Mouse (Mus musculus) hindbrain, embryonic 15.5 days (tissue): ENCODE data around the gene Arap1. TPM values are rescaled to one million over a fixed set of nuclear protein-coding genes. Genes with fewer than 3 reads are reported as not detected.

Experiments
- ATAC-seq: fragments of 200-750 bp; cut with Nextera tagmentation; 2 replicates; pipeline ENCODE4 v1.8.0; 2017; ENCODE audit warnings: low read depth, moderate number of reproducible peaks, moderate TSS enrichment; ENCODE audit not compliant: low FRiP score
- H3K27ac ChIP-seq: fragments of 300-500 bp; sonication (generic); replicated peaks from 2 replicates; pipeline ENCODE4 v1.5.1; 2015; ENCODE audit warnings: mild to moderate bottlenecking, inconsistent platforms
- H3K27me3 ChIP-seq: fragments of 300-500 bp; sonication (generic); 2 replicates; pipeline ENCODE4 v1.6.1; 2015; ENCODE audit warnings: control low read depth, inconsistent platforms
- H3K36me3 ChIP-seq: fragments of 300-500 bp; sonication (generic); 2 replicates; pipeline ENCODE4 v1.6.1; 2015; ENCODE audit warnings: control low read depth, inconsistent platforms
- H3K4me1 ChIP-seq: fragments of 300-500 bp; sonication (generic); replicated peaks from 2 replicates; pipeline ENCODE4 v1.6.1; 2015; ENCODE audit warnings: control low read depth, inconsistent platforms
- H3K4me2 ChIP-seq: fragments of 300-500 bp; sonication (generic); 2 replicates; pipeline ENCODE4 v1.6.1; 2015; ENCODE audit warnings: moderate library complexity, mild to moderate bottlenecking, inconsistent platforms
- H3K4me3 ChIP-seq: fragments of 300-500 bp; sonication (generic); 2 replicates; pipeline ENCODE4 v1.5.1; 2015; ENCODE audit warnings: mild to moderate bottlenecking, inconsistent platforms
- H3K9ac ChIP-seq: fragments of 300-500 bp; sonication (generic); 2 replicates; pipeline ENCODE4 v1.6.1; 2015; ENCODE audit warnings: inconsistent platforms
- H3K9me3 ChIP-seq: fragments of 300-500 bp; sonication (generic); 2 replicates; pipeline ENCODE4 v1.6.1; 2016; ENCODE audit warnings: control low read depth, inconsistent platforms
- WGBS: fragments of 180-500 bp; shearing (Covaris S2); methylation state at CpG from one replicate; pipeline ENCODE4 v1.1.7; 2015; 5-methylcytosine and 5-hydroxymethylcytosine counted together
- polyA plus RNA-seq: library from polyadenylated mRNA; unstranded; fragments of >200 nt; fragmentation: Nextera tagmentation; extraction: Ambion mirVana; gene quantifications from 2 replicates; pipeline ENCODE4 v1.2.1, GENCODE M21; 2015

Arap1 gene
- polyA plus RNA-seq, result 10.6 and 11.0 TPM in 2 replicates

DNA sequence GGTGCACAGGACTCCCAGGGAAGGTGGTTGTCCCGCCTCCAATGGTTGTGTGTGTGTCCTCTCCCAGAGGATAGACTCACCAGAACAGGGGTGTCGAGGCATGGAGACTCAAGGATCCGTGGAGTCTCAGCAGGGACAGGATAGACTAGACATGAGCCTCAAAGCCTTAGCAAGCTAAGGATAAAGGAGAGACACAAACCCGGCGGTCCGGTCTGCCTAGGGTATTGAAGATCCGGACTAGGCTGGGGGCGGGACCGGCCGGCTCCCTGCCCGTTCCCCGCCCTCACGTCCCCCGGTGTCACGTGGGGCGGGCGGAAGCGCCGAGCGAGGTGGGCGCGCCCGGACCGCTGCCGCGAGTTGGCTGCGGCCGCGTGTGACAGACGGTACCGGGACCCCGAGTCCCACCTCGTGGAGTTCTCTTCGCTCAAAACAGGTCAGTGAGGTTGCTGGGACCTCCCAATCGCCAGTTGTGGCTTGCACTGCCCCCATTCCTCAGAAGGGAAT is at the start of gene Arap1:
Arap1 (plus strand) TSS at position 301 of the 504 bp plus-strand sequence.
- Histone ChIP-seq H3K27me3 (peaks cover 11% of the 10 kb centered on the region; the same call in 1 of the 2 replicates), H3K4me1 (peaks cover 21% of the 10 kb centered on the region), H3K4me2 (peak within 1 kb of the TSS; percentile 98), H3K4me3 (peak within 1 kb of the TSS; percentile 57), H3K27ac (no peak within 1 kb of the TSS), H3K36me3 (no peaks in the 10 kb centered on the region), H3K9me3 (no peaks in the 10 kb centered on the region), H3K9ac (peak within 1 kb of the TSS; percentile 49)
- 2% methylated on average over 30 of the region's 35 CpGs for WGBS
- peak; percentile 63 for ATAC-seq

GRCm38 (mm10) chr7:101298375-101298774 is 49.5 kb upstream of the Arap1 start:
- no peak overlapping the region for H3K4me3 ChIP-seq
- H3K9me3 ChIP-seq, result no peaks in the 10 kb centered on the region
- 83% methylated on average over 3 of the region's 3 CpGs for WGBS
- no peaks in the 10 kb centered on the region for H3K36me3 ChIP-seq
- ATAC-seq, result no peak
- H3K27ac ChIP-seq, result no peak overlapping the region
- no peak overlapping the region for H3K9ac ChIP-seq
- peaks cover 15% of the 10 kb centered on the region for H3K27me3 ChIP-seq
- no peak overlapping the region for H3K4me2 ChIP-seq
- H3K4me1 ChIP-seq, result peaks cover 34% of the 10 kb centered on the region

DNA sequence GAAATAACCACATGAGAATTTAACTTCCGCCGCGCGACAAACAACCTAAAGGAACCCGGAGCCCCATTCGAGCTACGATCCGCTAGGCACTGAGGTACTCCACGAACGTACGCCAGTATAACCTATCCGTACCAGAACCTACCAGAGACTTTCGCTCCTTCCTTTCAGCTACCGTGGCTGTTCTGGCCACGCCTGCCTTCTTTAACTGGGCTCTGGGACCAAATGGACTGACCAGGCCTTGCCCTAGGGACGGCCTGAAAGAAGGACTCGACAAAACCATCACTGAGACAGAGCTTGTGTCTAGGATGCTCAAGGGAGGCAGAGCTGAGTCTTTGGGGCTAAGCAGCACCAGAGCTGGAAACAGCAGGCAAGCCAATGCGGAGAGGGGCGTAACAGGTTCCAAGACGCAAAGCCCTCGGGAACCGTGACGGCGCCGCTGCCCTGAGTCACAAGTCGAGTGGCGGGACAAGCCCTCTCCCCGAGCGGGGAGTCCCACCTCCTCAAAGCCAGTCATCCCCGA is 46.4 kb upstream of the Arap1 start:
- Histone ChIP-seq H3K27me3 (peaks cover 15% of the 10 kb centered on the region), H3K36me3 (no peaks in the 10 kb centered on the region), H3K4me2 (peak overlapping the region; percentile 70), H3K9me3 (no peaks in the 10 kb centered on the region), H3K9ac (peak overlapping the region; percentile 46), H3K4me1 (peaks cover 29% of the 10 kb centered on the region), H3K4me3 (peak overlapping the region; percentile 60), H3K27ac (peak overlapping the region; percentile 55)
- no peak; the same call in 1 of the 2 replicates for ATAC-seq
- 1% methylated on average over 30 of the region's 30 CpGs for WGBS

DNA sequence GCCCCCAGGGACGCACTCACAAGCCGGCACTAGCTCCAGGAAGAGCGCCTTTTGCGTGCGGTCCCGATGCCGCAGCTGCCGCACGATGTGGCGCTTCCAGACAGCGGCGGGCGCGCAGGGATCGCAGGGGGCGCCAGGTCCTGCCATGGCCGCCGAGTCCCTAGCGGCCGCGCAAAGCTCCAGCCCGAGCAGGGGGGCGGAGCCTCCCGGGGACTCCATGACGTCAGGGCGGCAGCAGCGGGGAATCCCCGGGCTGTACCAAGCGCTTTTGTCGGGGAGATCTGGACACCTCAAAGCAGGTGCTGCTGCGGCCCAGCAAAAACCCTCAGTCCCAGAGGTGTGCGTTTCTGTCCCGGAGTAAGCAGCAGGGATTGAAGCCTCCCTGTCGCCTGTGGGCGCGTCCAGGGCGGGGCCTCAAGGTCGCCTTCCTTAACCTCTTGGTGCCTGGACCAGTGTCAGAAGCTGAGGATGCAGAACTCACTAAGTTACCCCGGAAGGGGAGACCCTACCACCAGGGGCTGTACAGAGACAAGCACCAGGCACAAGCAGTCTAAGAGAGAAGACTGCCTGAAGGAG is 45.9 kb upstream of the Arap1 start, which contains the start of gene Atg16l2:
Atg16l2 (minus strand) TSS at position 371 of the 576 bp plus-strand sequence.
- Histone ChIP-seq H3K9ac (peak within 1 kb of the TSS; percentile 46), H3K27ac (peak within 1 kb of the TSS; percentile 55), H3K4me2 (peak within 1 kb of the TSS; percentile 70), H3K4me1 (peaks cover 23% of the 10 kb centered on the region), H3K27me3 (peaks cover 15% of the 10 kb centered on the region), H3K36me3 (no peaks in the 10 kb centered on the region), H3K9me3 (no peaks in the 10 kb centered on the region), H3K4me3 (peak within 1 kb of the TSS; percentile 60)
- peak; percentile 94 for ATAC-seq
- under 1% methylated on average over 39 of the region's 39 CpGs for WGBS

GRCm38 (mm10) chr7:101302691-101303090 is 45.2 kb upstream of the Arap1 start:
- H3K27ac ChIP-seq, result peak overlapping the region; percentile 55
- no peak for ATAC-seq
- H3K4me3 ChIP-seq, result peak overlapping the region; percentile 60
- peak overlapping the region; percentile 46 for H3K9ac ChIP-seq
- no peaks in the 10 kb centered on the region for H3K36me3 ChIP-seq
- WGBS, result 32% methylated on average over 7 of the region's 7 CpGs
- peaks cover 13% of the 10 kb centered on the region for H3K27me3 ChIP-seq
- peak overlapping the region; percentile 70 for H3K4me2 ChIP-seq
- H3K9me3 ChIP-seq, result no peaks in the 10 kb centered on the region
- peaks cover 20% of the 10 kb centered on the region for H3K4me1 ChIP-seq

GRCm38 (mm10) chr7:101306841-101307240 is 41.0 kb upstream of the Arap1 start:
- WGBS, result 65% methylated on average over 2 of the region's 2 CpGs
- no peak overlapping the region for H3K9ac ChIP-seq
- no peaks in the 10 kb centered on the region for H3K27me3 ChIP-seq
- H3K36me3 ChIP-seq, result no peaks in the 10 kb centered on the region
- no peak overlapping the region for H3K4me3 ChIP-seq
- no peak overlapping the region for H3K4me2 ChIP-seq
- no peak for ATAC-seq
- H3K9me3 ChIP-seq, result no peaks in the 10 kb centered on the region
- H3K27ac ChIP-seq, result no peak overlapping the region
- H3K4me1 ChIP-seq, result peaks cover 7% of the 10 kb centered on the region

- Histone ChIP-seq H3K9ac (peak overlapping the region; percentile 55; the same call in 1 of the 2 replicates), H3K4me2 (peak overlapping the region; percentile 59), H3K27me3 (no peaks in the 10 kb centered on the region), H3K27ac (peak overlapping the region; percentile 89), H3K4me1 (no peaks in the 10 kb centered on the region), H3K4me3 (peak overlapping the region; percentile 59), H3K36me3 (no peaks in the 10 kb centered on the region), H3K9me3 (no peaks in the 10 kb centered on the region)
- 34% methylated on average over 5 of the region's 5 CpGs for WGBS
- ATAC-seq, result no peak
These were observed 37.9 kb upstream of the Arap1 start for GRCm38 (mm10) chr7:101309985-101310326.

- H3K36me3 ChIP-seq, result no peaks in the 10 kb centered on the region
- H3K27ac ChIP-seq, result peak overlapping the region; percentile 89
- no peaks in the 10 kb centered on the region for H3K9me3 ChIP-seq
- H3K4me3 ChIP-seq, result peak overlapping the region; percentile 59
- no peaks in the 10 kb centered on the region for H3K4me1 ChIP-seq
- H3K9ac ChIP-seq, result peak overlapping the region; percentile 55
- under 1% methylated on average over 43 of the region's 43 CpGs for WGBS
- peak; percentile 94 for ATAC-seq
- H3K27me3 ChIP-seq, result no peaks in the 10 kb centered on the region
- peak overlapping the region; percentile 59 for H3K4me2 ChIP-seq
These were observed 37.4 kb upstream of the Arap1 start for GRCm38 (mm10) chr7:101310327-101311028.

- peak overlapping the region; percentile 55; the same call in 1 of the 2 replicates for H3K9ac ChIP-seq
These were observed 36.8 kb upstream of the Arap1 start for GRCm38 (mm10) chr7:101311061-101311460.

GRCm38 (mm10) chr7:101313033-101313432 is 34.8 kb upstream of the Arap1 start:
- Histone ChIP-seq H3K9me3 (no peaks in the 10 kb centered on the region), H3K36me3 (no peaks in the 10 kb centered on the region), H3K4me2 (no peak overlapping the region), H3K4me3 (no peak overlapping the region), H3K4me1 (no peaks in the 10 kb centered on the region), H3K27ac (no peak overlapping the region), H3K9ac (no peak overlapping the region), H3K27me3 (no peaks in the 10 kb centered on the region)
- no peak for ATAC-seq
- WGBS, result 74% methylated on average over 3 of the region's 3 CpGs

More at GRCm38 (mm10) chr7:101311061-101311460, 36.8 kb upstream of the Arap1 start:
- 33% methylated on average over 2 of the region's 2 CpGs for WGBS
- H3K27ac ChIP-seq, result peak overlapping the region; percentile 89
- H3K4me3 ChIP-seq, result peak overlapping the region; percentile 59
- H3K9me3 ChIP-seq, result no peaks in the 10 kb centered on the region
- no peaks in the 10 kb centered on the region for H3K27me3 ChIP-seq
- no peaks in the 10 kb centered on the region for H3K4me1 ChIP-seq
- no peak for ATAC-seq
- H3K36me3 ChIP-seq, result no peaks in the 10 kb centered on the region
- peak overlapping the region; percentile 59 for H3K4me2 ChIP-seq

GRCm38 (mm10) chr7:101314396-101314795 is 33.5 kb upstream of the Arap1 start:
- 78% methylated on average over 5 of the region's 5 CpGs for WGBS
- no peak overlapping the region for H3K9ac ChIP-seq
- H3K4me3 ChIP-seq, result no peak overlapping the region
- peaks cover under 1% of the 10 kb centered on the region; the same call in 1 of the 2 replicates for H3K27me3 ChIP-seq
- no peak overlapping the region for H3K4me2 ChIP-seq
- H3K4me1 ChIP-seq, result no peaks in the 10 kb centered on the region
- no peaks in the 10 kb centered on the region for H3K36me3 ChIP-seq
- ATAC-seq, result no peak
- H3K27ac ChIP-seq, result no peak overlapping the region
- no peaks in the 10 kb centered on the region for H3K9me3 ChIP-seq

DNA sequence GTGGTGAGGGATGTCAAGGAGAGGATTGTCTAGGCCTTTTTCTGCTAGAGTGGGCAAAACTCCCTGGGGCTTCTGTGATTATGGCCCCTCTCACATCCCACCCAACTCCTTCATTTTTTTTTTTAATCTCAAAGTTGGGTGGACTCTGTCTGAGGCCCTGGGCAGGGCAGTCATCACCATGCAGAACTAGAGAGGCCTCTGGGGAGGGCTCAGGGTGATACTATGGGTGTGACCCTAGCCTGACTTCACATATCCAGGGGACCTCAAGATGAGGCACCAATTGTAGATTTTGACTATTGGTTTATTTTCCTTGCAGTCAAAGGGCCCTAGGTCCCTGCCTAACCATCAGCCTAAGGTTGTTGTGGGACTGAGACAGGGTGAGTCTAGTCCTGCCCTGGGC is 32.2 kb upstream of the Arap1 start:
- Histone ChIP-seq H3K36me3 (no peaks in the 10 kb centered on the region), H3K4me1 (peaks cover 7% of the 10 kb centered on the region), H3K9ac (no peak overlapping the region), H3K27ac (no peak overlapping the region), H3K27me3 (peaks cover 5% of the 10 kb centered on the region; the same call in 1 of the 2 replicates), H3K9me3 (no peaks in the 10 kb centered on the region), H3K4me3 (no peak overlapping the region), H3K4me2 (no peak overlapping the region)
- ATAC-seq, result no peak
